Mouse (Mus musculus): ENCODE results near the gene Rora. TPM values are rescaled to one million over a fixed set of nuclear protein-coding genes. Genes with fewer than 3 reads are reported as not detected.

The Rora gene
- polyA plus RNA-seq, 1 experiment from 2014 or later = 3.8 TPM

- Histone ChIP-seq H3K9me3 (ENCODE audit: control insufficient read depth, low read length) (no peaks in the 10 kb centered on the region), H3K4me1 (replicated peaks; ENCODE audit: control insufficient read depth, insufficient read depth, low read length) (no peaks in the 10 kb centered on the region), H3K36me3 (ENCODE audit: control insufficient read depth, insufficient read depth, low read length) (no peaks in the 10 kb centered on the region), H3K9ac (ENCODE audit: low read depth, low read length) (no peak overlapping the region), H3K27me3 (ENCODE audit: control insufficient read depth, insufficient read depth, low read length) (no peaks in the 10 kb centered on the region), H3K4me3 (ENCODE audit: low read depth, low read length) (no peak overlapping the region), H3K4me2 (replicated peaks; ENCODE audit: low read depth, low read length) (no peak overlapping the region), H3K27ac (ENCODE audit: low read depth, low read length) (no peak overlapping the region)
- WGBS = 60% methylated on average over 3 of the region's 3 CpGs
- DNase-seq (ENCODE audit: low spot score) (no peak), ATAC-seq (ENCODE audit: low FRiP score) (no peak)
Measured at GRCm38 (mm10) chr9:69180961-69181360, 527.4 kb downstream of the Rora start.

DNA sequence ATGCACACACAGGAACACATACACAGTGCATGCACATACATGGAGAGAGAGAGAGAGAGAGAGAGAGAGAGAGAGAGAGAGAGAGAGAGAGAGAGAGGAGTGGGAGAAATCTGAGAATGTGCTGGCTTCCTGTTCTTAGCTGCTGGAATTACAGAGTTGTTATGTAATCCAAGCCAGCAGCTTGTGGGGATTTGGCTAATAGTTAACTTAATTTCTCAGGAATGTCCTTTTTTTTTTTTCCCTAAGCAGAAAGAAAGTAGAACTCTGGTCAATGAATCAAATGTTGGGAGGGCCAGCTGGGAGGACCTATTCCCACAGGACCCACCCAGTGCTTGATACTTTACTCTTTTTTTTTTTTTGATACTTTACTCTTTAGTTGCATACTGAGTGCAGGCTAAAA, 527.8 kb downstream of the Rora start:
- H3K27me3 ChIP-seq (ENCODE audit: control insufficient read depth, insufficient read depth, low read length) = no peaks in the 10 kb centered on the region
- H3K4me2 ChIP-seq (replicated peaks; ENCODE audit: low read depth, low read length) = no peak overlapping the region
- H3K9ac ChIP-seq (ENCODE audit: low read depth, low read length) = no peak overlapping the region
- no peaks in the 10 kb centered on the region for H3K4me1 ChIP-seq (replicated peaks; ENCODE audit: control insufficient read depth, insufficient read depth, low read length)
- no peak overlapping the region for H3K27ac ChIP-seq (ENCODE audit: low read depth, low read length)
- no peak for ATAC-seq (ENCODE audit: low FRiP score)
- DNase-seq (ENCODE audit: low spot score) = no peak
- H3K9me3 ChIP-seq (ENCODE audit: control insufficient read depth, low read length) = no peaks in the 10 kb centered on the region
- no peaks in the 10 kb centered on the region for H3K36me3 ChIP-seq (ENCODE audit: control insufficient read depth, insufficient read depth, low read length)
- H3K4me3 ChIP-seq (ENCODE audit: low read depth, low read length) = no peak overlapping the region

GRCm38 (mm10) chr9:69183888-69184287, 530.3 kb downstream of the Rora start:
- Histone ChIP-seq H3K4me1 (replicated peaks; ENCODE audit: control insufficient read depth, insufficient read depth, low read length) (no peaks in the 10 kb centered on the region), H3K4me3 (ENCODE audit: low read depth, low read length) (no peak overlapping the region), H3K36me3 (ENCODE audit: control insufficient read depth, insufficient read depth, low read length) (no peaks in the 10 kb centered on the region), H3K9ac (ENCODE audit: low read depth, low read length) (no peak overlapping the region), H3K27me3 (ENCODE audit: control insufficient read depth, insufficient read depth, low read length) (no peaks in the 10 kb centered on the region), H3K9me3 (ENCODE audit: control insufficient read depth, low read length) (no peaks in the 10 kb centered on the region), H3K27ac (ENCODE audit: low read depth, low read length) (no peak overlapping the region), H3K4me2 (replicated peaks; ENCODE audit: low read depth, low read length) (no peak overlapping the region)
- ATAC-seq (ENCODE audit: low FRiP score) = no peak
- WGBS = 71% methylated on average over 4 of the region's 4 CpGs
- DNase-seq (ENCODE audit: low spot score) = no peak

- Histone ChIP-seq H3K9ac (ENCODE audit: low read depth, low read length) (no peak overlapping the region), H3K4me1 (replicated peaks; ENCODE audit: control insufficient read depth, insufficient read depth, low read length) (no peaks in the 10 kb centered on the region), H3K27ac (ENCODE audit: low read depth, low read length) (no peak overlapping the region), H3K9me3 (ENCODE audit: control insufficient read depth, low read length) (no peaks in the 10 kb centered on the region), H3K4me2 (replicated peaks; ENCODE audit: low read depth, low read length) (no peak overlapping the region), H3K27me3 (ENCODE audit: control insufficient read depth, insufficient read depth, low read length) (no peaks in the 10 kb centered on the region), H3K36me3 (ENCODE audit: control insufficient read depth, insufficient read depth, low read length) (no peaks in the 10 kb centered on the region), H3K4me3 (ENCODE audit: low read depth, low read length) (no peak overlapping the region)
- ATAC-seq (ENCODE audit: low FRiP score) (no peak), DNase-seq (ENCODE audit: low spot score) (no peak)
- WGBS = 50% methylated on average over 1 of the region's 1 CpGs
Measured at GRCm38 (mm10) chr9:69190726-69191125, 537.1 kb downstream of the Rora start.

GRCm38 (mm10) chr9:69192446-69192845, 538.9 kb downstream of the Rora start:
- Histone ChIP-seq H3K36me3 (ENCODE audit: control insufficient read depth, insufficient read depth, low read length) (no peaks in the 10 kb centered on the region), H3K27ac (ENCODE audit: low read depth, low read length) (no peak overlapping the region), H3K4me3 (ENCODE audit: low read depth, low read length) (no peak overlapping the region), H3K9me3 (ENCODE audit: control insufficient read depth, low read length) (no peaks in the 10 kb centered on the region), H3K4me1 (replicated peaks; ENCODE audit: control insufficient read depth, insufficient read depth, low read length) (no peaks in the 10 kb centered on the region), H3K9ac (ENCODE audit: low read depth, low read length) (no peak overlapping the region), H3K4me2 (replicated peaks; ENCODE audit: low read depth, low read length) (no peak overlapping the region), H3K27me3 (ENCODE audit: control insufficient read depth, insufficient read depth, low read length) (no peaks in the 10 kb centered on the region)
- ATAC-seq (ENCODE audit: low FRiP score) (no peak), DNase-seq (ENCODE audit: low spot score) (no peak)
- WGBS = 88% methylated on average over 8 of the region's 8 CpGs

- Histone ChIP-seq H3K9ac (ENCODE audit: low read depth, low read length) (no peak overlapping the region), H3K4me1 (replicated peaks; ENCODE audit: control insufficient read depth, insufficient read depth, low read length) (no peaks in the 10 kb centered on the region), H3K36me3 (ENCODE audit: control insufficient read depth, insufficient read depth, low read length) (no peaks in the 10 kb centered on the region), H3K27ac (ENCODE audit: low read depth, low read length) (no peak overlapping the region), H3K4me2 (replicated peaks; ENCODE audit: low read depth, low read length) (no peak overlapping the region), H3K27me3 (ENCODE audit: control insufficient read depth, insufficient read depth, low read length) (no peaks in the 10 kb centered on the region), H3K9me3 (ENCODE audit: control insufficient read depth, low read length) (no peaks in the 10 kb centered on the region), H3K4me3 (ENCODE audit: low read depth, low read length) (no peak overlapping the region)
- 88% methylated on average over 13 of the region's 13 CpGs for WGBS
- DNase-seq (ENCODE audit: low spot score) (no peak), ATAC-seq (ENCODE audit: low FRiP score) (no peak)
Measured at GRCm38 (mm10) chr9:69194638-69195605, 541.3 kb downstream of the Rora start.

GRCm38 (mm10) chr9:69213796-69214195, 560.2 kb downstream of the Rora start:
- Histone ChIP-seq H3K36me3 (ENCODE audit: control insufficient read depth, insufficient read depth, low read length) (no peaks in the 10 kb centered on the region), H3K4me3 (ENCODE audit: low read depth, low read length) (no peak overlapping the region), H3K27me3 (ENCODE audit: control insufficient read depth, insufficient read depth, low read length) (no peaks in the 10 kb centered on the region), H3K9me3 (ENCODE audit: control insufficient read depth, low read length) (no peaks in the 10 kb centered on the region), H3K27ac (ENCODE audit: low read depth, low read length) (no peak overlapping the region), H3K9ac (ENCODE audit: low read depth, low read length) (no peak overlapping the region), H3K4me1 (replicated peaks; ENCODE audit: control insufficient read depth, insufficient read depth, low read length) (no peaks in the 10 kb centered on the region; the same call in 1 of the 2 replicates), H3K4me2 (replicated peaks; ENCODE audit: low read depth, low read length) (no peak overlapping the region)
- no peak for DNase-seq (ENCODE audit: low spot score)
- ATAC-seq (ENCODE audit: low FRiP score) = no peak
- 85% methylated on average over 5 of the region's 5 CpGs for WGBS

DNA sequence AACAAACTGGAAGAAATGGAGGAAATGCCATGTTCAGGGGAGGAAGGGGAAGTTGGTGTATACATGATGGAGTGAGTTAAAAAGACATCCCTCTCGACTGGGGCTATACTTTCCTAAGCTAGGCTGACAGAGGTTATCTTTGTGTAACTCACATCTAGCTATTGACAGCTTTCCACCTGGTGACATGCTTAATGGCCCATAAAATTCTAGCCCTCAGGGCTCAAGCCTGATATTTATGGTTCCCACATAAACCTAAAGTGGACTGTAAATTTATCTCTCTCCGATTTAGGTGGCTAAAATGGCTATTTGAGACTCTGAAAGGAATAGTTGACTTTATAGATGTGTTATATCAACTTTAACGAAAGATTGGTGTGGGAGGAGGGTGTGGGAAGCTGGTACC, 571.3 kb downstream of the Rora start:
- Histone ChIP-seq H3K27me3 (ENCODE audit: control insufficient read depth, insufficient read depth, low read length) (no peaks in the 10 kb centered on the region), H3K4me3 (ENCODE audit: low read depth, low read length) (no peak overlapping the region), H3K27ac (ENCODE audit: low read depth, low read length) (no peak overlapping the region), H3K9ac (ENCODE audit: low read depth, low read length) (no peak overlapping the region), H3K4me2 (replicated peaks; ENCODE audit: low read depth, low read length) (no peak overlapping the region), H3K36me3 (ENCODE audit: control insufficient read depth, insufficient read depth, low read length) (no peaks in the 10 kb centered on the region), H3K9me3 (ENCODE audit: control insufficient read depth, low read length) (no peaks in the 10 kb centered on the region), H3K4me1 (replicated peaks; ENCODE audit: control insufficient read depth, insufficient read depth, low read length) (no peaks in the 10 kb centered on the region)
- DNase-seq (ENCODE audit: low spot score) (no peak), ATAC-seq (ENCODE audit: low FRiP score) (no peak)
- WGBS = 75% methylated on average over 3 of the region's 3 CpGs

DNA sequence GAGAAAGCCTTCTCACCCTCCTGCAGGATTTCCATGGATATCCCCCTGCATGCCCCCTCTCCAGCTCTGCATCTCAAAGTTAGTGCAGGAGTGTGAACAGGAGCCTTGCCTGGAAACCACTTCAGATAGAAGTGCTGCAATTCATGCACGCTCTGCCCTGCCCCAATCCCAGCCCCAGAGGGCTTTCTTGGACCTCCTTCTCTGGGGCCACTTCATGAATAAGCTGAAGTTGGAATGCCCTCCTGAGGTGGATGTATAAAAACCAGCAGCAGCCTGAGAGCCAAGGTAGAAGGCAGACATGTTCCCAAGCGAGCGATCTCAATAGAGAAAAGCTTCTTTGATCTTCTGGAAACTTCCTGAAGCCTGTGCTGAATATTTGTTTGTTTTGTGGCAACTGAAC, 572.8 kb downstream of the Rora start:
- H3K36me3 ChIP-seq (ENCODE audit: control insufficient read depth, insufficient read depth, low read length) = no peaks in the 10 kb centered on the region
- H3K27me3 ChIP-seq (ENCODE audit: control insufficient read depth, insufficient read depth, low read length) = no peaks in the 10 kb centered on the region
- no peaks in the 10 kb centered on the region for H3K9me3 ChIP-seq (ENCODE audit: control insufficient read depth, low read length)
- no peak overlapping the region for H3K27ac ChIP-seq (ENCODE audit: low read depth, low read length)
- DNase-seq (ENCODE audit: low spot score) (no peak), ATAC-seq (ENCODE audit: low FRiP score) (no peak)
- no peak overlapping the region for H3K9ac ChIP-seq (ENCODE audit: low read depth, low read length)
- WGBS = 53% methylated on average over 3 of the region's 3 CpGs
- no peak overlapping the region for H3K4me2 ChIP-seq (replicated peaks; ENCODE audit: low read depth, low read length)
- no peak overlapping the region for H3K4me3 ChIP-seq (ENCODE audit: low read depth, low read length)
- no peaks in the 10 kb centered on the region for H3K4me1 ChIP-seq (replicated peaks; ENCODE audit: control insufficient read depth, insufficient read depth, low read length)
